In the genomic region with DNA sequence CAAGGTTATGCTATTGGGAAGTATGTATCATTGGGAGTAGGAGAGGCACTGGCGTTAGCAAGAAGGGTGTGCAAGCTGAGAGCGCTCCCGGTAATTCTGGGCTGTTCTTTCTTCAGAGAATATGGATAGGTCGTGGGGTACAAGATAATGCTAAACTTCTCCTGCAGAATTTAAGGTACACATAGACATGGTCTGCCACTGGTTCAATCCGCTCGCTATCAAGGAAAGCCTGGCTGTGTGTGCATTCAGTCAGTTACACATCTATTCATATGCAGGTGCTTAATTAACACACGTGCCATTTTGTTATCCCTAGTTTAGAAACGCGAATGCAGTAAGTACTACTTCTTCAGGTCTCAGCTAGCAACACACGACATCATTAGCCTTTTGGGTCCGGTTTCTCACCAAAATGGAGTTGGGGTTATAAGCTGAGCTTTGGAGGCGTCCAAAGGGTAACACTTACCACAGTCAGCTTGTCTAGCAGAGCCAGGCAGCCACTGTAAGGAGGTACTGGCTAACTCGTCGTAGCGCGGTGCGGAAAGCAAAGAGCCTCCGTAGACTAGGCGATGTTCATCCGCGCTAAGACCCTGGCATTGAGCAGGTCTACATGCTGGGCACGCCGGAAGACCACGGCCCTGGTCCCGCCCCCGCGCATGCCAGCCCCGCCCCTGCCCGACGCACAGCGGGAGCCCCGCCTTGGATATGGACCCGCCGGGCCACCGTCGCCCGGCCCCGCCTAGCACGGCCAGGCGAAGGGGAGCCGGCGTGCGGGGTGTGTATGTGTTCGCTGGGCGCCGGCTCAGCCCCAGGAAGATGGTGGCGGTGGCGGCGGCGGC, we compare ENCODE assay signal across 8 mouse cellular contexts. TPM values are rescaled to one million over a fixed set of nuclear protein-coding genes. Genes with fewer than 3 reads are reported as not detected.
DNase-seq lines count a peak whose midpoint lies in the region; ATAC-seq lines count a peak whose summit lies in the region.

4930402H24Rik (minus strand) TSS at position 656 of the 833 bp plus-strand sequence.
Atrn (plus strand) TSS at position 745 of the 833 bp plus-strand sequence.

- no peaks in the 10 kb centered on the region for H3K9me3 ChIP-seq in hindbrain, embryonic 15.5 days

- H3K27ac ChIP-seq in hindbrain, embryonic 15.5 days (replicated peaks): peak within 1 kb of the TSS; percentile 91

- 4% methylated on average over 40 of the region's 50 CpGs for WGBS in hindbrain, embryonic 15.5 days

- H3K36me3 ChIP-seq in hindbrain, embryonic 15.5 days: no peaks in the 10 kb centered on the region

- ATAC-seq in hindbrain, embryonic 15.5 days (ENCODE audit: low FRiP score, low read depth): peak; percentile 98

- H3K27me3 ChIP-seq in hindbrain, embryonic 15.5 days: no peaks in the 10 kb centered on the region

- H3K9ac ChIP-seq in hindbrain, embryonic 15.5 days: peak within 1 kb of the TSS; percentile 93

- peak; percentile 89 for DNase-seq in R1 (ENCODE audit: low read depth, low spot score)
- DNase-seq in cerebellum, postnatal 25 days: peak; percentile 98 to 99
- peak; percentile 90 to 92 for DNase-seq in frontal cortex, postnatal 36 days (ENCODE audit: low spot score in 2 of 2)
- DNase-seq in left cerebral cortex, adult 11 months (ENCODE audit: low spot score): peak; percentile 88
- DNase-seq in lung, postnatal 4 days: peak; percentile 95 to 96
- DNase-seq in retina, postnatal 7 days (ENCODE audit: low read depth, low spot score): peak; percentile 87
- DNase-seq in urinary bladder, adult 2 months (ENCODE audit: low spot score): peak; percentile 90

- H3K4me1 ChIP-seq in hindbrain, embryonic 15.5 days (replicated peaks): peaks cover 36% of the 10 kb centered on the region

- H3K4me2 ChIP-seq in hindbrain, embryonic 15.5 days: peak within 1 kb of the TSS; percentile 67

- H3K4me3 ChIP-seq in hindbrain, embryonic 15.5 days: peak within 1 kb of the TSS; percentile 99

RNA-seq across cellular contexts. Expression of gene 4930402H24Rik, which starts in this region (rescaled TPM):
- polyA plus RNA-seq in hindbrain, embryonic 15.5 days (2015; fragmentation: Nextera tagmentation; extraction: Ambion mirVana): 86.1 and 90.7 TPM in 2 replicates
- polyA plus RNA-seq in urinary bladder, adult 2 months (2012; rRNA removed): 46.6 and 46.9 TPM in 2 replicates

RNA-seq across cellular contexts. Expression of gene Atrn, which starts in this region (rescaled TPM):
- 14.8 and 15.0 TPM in 2 replicates for polyA plus RNA-seq in hindbrain, embryonic 15.5 days (2015; fragmentation: Nextera tagmentation; extraction: Ambion mirVana)
- 94.2 and 104 TPM in 2 replicates for polyA plus RNA-seq in urinary bladder, adult 2 months (2012; rRNA removed)

Comparison
In these comparisons a context has a peak if more than half of its experiments do, and no peak if none do; other contexts are left out.
1. Peak in every context shown above with its lines: DNase-seq, ATAC-seq, H3K4me3 ChIP-seq and H3K27ac ChIP-seq.